Mouse (Mus musculus) cerebellum, postnatal 36 days (tissue): ENCODE data around the gene Fmo6.
A peak's percentile ranks its signal among the peaks of the same experiment; 100 is the strongest.

Experiments used
- DNase-seq, 2 experiments: peaks; one replicate each; pipeline ENCODE4 v3.0.0; 2021 to 2022; ENCODE audit warnings: mixed read lengths in 2 of 2

The Fmo6 gene

DNA sequence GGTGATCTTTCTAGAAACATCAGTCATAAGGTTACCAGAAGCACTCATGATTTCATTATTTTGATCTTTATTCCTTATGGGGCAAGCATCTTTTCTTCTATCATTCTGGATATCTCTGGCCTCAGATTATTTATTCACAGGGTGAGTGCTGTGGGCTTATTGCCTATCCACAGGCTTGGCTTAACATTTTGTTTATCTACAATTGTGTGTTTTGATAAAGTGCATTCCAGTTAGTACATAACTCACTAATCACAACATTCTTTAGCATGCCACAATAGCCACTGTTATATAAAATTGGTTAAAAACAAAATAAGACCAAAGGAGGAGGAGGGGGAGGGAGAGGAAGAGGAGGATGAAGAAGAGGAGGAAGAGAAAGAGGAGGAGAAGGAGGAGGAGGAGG lies 25.2 kb downstream of the Fmo6 start:
- no peak for DNase-seq

DNA sequence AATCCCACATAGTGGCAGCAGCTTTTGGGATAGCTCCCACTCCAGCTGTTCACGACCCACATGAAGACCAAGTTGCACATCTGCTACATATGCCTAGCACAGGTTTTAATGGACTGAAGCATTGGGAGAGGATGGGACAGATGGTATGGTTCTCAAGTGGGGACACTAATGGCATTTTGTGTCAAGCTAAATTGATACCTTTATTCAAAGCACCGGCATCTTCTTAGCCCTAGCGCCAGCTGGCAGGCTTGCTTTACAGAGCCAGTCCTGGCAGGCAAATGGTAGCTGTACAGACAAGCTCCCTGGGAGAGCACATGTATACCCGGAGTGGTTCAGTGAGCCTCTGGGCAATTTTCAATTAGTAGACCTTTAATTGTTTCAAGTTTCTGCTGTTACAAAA lies 35.4 kb downstream of the Fmo6 start:
- no peak for DNase-seq

GRCm38 (mm10) chr1:162897838-162898811 lies 39.2 kb downstream of the Fmo6 start, which contains the start of gene Fmo2:
Fmo2 (minus strand) TSS chr1:162898726.
- DNase-seq = no peak

- peak; percentile 19 to 22 for DNase-seq
Measured at GRCm38 (mm10) chr1:162895900-162896299, 41.4 kb downstream of the Fmo6 start.

DNA sequence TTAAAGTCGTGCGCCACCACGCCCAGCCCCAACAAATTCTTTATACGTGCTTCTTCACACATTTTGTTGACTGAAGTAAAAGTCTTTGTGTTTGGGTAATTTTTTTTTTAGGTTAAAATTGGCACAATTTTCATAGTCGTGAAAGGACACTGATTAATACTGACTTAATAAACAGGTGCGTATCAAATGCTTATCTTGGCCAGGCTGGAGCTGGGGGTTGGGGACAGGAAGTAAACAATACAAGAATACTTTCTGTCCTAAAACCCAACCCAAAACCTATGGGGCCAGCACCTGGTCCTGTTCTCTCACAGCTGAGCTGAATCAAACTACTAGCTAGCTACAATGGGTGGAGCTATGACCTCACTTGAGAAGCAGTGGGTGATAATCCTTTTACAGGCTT lies 44.3 kb downstream of the Fmo6 start:
- no peak for DNase-seq

- no peak for DNase-seq
Measured at GRCm38 (mm10) chr1:162891980-162892451, 45.3 kb downstream of the Fmo6 start.

GRCm38 (mm10) chr1:162888646-162889045 lies 48.7 kb downstream of the Fmo6 start:
- DNase-seq = no peak

- no peak for DNase-seq
Measured at GRCm38 (mm10) chr1:162887644-162888043, 49.7 kb downstream of the Fmo6 start.

GRCm38 (mm10) chr1:162886138-162886816 lies 51.0 kb downstream of the Fmo6 start:
- no peak for DNase-seq

DNA sequence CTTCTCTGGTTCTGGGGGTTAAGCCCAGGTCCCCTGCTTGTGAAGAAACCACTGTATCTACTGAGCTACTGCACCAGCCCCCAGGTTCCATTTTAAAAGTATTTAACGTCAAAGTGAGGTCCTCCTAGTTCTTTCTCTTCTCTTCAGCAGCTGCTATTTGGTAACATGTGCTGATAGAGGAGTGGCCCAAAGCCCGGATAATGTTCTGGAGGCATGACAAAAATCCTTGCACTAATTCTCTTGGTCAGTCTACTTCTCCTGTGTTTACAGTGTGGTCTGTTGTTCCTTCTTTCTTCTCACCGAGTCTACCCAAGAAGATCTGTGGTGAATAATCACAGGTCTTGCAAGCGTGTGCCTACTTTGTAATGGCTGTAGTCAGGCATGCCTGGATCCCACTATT lies 54.6 kb downstream of the Fmo6 start:
- no peak for DNase-seq

DNA sequence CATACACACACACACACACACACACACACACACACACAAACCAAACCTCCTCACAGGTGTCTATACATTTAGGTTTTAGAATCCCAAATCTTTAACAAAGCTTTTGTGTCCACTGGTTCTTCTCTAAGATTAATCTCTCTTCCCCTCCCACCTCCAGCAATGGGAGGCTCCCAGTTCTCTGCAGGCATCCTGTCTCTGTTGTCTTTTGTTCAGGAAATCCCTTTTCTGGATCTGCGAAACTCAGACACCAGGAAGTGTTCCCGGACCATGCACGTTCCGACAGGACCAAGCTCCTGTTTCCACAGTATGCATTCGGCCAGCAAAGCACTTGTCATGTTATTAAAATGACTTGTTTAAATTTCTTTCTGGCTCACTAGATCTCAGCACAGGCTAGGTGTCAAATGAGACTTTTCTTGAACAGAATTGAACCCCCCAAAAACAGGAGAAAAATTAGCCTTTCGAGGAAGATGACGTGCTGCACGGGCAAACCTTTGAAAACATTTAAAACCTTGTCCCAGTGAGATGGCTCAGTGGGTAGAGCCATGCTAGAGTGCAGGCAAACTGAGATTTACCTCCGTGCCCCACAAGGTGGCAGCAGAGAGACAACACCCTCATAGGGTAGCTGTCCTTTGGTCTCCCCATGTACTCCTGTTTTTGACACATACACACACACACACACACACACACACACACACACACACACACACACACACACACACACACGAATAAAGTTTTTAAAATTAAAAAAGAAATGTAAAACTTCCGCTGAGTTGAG lies 57.5 kb downstream of the Fmo6 start:
- peak; percentile 12 to 29 for DNase-seq

DNA sequence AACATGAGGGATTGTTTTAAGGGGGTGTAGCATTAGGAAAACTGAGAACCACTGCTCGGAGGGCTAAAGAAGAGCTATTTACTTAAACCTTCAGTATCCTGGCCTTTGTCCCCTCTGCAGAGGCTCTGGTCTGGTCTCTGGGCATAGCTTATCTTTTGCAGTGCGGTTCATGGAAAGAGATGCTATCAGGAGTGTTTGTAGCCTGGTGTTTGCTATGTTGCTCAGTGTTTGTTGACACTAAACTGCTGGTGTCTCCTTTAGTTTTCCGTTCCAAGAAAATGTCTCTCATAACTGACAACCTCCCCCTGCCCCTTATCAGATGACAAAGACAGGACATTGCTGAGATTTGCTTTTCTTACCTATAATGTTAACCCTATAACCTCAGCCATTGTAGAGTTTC lies 62.2 kb downstream of the Fmo6 start:
- no peak for DNase-seq

DNA sequence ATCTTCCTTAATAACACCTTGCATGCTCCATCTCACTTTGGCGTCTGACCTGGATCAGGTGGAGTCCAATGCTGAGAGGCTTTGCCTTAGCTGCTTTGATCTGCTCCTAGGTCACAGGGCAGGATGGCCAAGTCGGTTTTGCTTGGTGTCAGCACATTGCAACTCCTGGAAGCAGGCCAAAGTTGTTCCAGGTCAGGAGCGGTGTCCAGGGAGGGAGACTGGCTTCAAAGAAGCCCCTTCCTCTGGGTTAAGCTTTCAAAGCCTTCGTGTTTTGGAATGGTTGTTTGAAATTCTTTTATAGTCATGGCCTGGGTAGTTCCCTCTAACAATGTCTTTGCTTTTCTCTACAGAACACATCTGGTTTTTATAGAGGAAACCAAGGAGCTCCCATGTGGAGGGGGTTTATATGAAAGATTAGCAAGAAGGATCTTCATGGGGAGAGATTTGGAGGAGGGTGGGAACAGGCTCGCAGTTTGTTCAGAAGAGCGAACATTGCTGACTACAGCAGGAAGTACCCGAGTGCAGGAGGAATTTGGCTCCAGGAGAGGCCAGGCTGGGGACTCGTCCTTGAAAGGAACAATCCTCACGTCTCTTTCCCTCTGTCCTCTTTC lies 65.5 kb downstream of the Fmo6 start:
- DNase-seq = no peak

DNA sequence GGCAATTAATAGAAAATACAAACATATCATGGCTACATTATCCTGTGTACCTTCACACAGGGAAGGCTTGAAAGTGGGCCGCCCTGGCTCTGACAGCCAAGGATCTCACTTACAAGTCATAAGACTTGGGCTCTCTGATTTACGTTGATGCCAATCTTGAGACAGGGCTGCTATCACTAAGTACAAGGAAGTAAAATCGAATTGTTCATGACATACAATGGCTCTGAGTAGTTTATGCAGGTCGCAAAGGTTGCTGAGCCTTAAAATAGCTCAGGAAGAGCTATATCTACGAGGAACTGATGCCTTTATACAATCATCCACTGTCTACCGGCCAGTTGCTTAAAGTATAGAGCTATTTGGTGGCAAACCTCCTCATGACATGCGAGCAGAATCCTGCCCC lies 66.3 kb downstream of the Fmo6 start:
- DNase-seq = no peak

DNA sequence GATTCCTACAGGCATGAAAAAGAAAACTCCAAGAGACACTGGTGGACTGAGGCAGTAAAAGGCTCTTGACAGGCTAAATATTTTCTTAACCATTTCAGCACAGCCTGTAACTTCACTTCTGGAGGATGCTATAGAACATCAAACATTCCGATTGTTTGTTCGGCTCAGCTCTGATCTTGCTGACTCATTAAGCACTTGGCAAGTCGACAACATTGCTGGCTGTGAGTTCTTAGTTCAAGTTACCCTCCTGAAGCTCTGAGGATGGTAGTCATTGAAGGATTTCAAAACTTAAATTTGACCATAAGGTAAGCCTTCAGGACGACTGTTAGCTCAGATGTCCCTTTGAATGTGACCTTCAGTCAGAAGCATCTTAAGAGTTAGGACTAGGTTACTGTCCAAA lies 69.9 kb downstream of the Fmo6 start:
- no peak for DNase-seq
